Mouse (Mus musculus) erythroblast, embryonic 14.5 days (primary cell): ENCODE data around the gene Aagab.

Experiments
- GATA1 ChIP-seq: IDR thresholded peaks from 2 replicates; pipeline ENCODE4 v1.6.1; 2012; ENCODE audit warnings: low read length, inconsistent platforms, mixed read lengths
- TAL1 ChIP-seq: IDR thresholded peaks from 3 replicates; pipeline ENCODE4 v1.6.1; 2012; ENCODE audit warnings: low read length, inconsistent platforms, mixed read lengths

- TF ChIP-seq GATA1 (no peak), TAL1 (no peak)
These were observed 6.8 kb upstream of the Aagab start for GRCm38 (mm10) chr9:63595652-63596051.
